Mouse (Mus musculus): Measurements from ENCODE around the gene Gpr15.

The Gpr15 gene

GRCm38 (mm10) chr16:58718666-58719120 lies at the start of gene Gpr15:
TSS of gene Gpr15 (minus strand) at chr16:58719070.
- no peak for DNase-seq (ENCODE audit: low read depth)

- no peak for DNase-seq (ENCODE audit: low read depth)
Observed at GRCm38 (mm10) chr16:58763076-58763475, 44.2 kb upstream of the Gpr15 start, which contains the start of gene Olfr172. TSS of gene Olfr172 (minus strand) at chr16:58763176.

GRCm38 (mm10) chr16:58756191-58756590 lies 37.3 kb upstream of the Gpr15 start:
- DNase-seq (ENCODE audit: low read depth) = no peak

GRCm38 (mm10) chr16:58751314-58751713 lies 32.4 kb upstream of the Gpr15 start:
- no peak for DNase-seq (ENCODE audit: low read depth)

- no peak for DNase-seq (ENCODE audit: low read depth)
Observed at GRCm38 (mm10) chr16:58746715-58747114, 27.8 kb upstream of the Gpr15 start.

DNA sequence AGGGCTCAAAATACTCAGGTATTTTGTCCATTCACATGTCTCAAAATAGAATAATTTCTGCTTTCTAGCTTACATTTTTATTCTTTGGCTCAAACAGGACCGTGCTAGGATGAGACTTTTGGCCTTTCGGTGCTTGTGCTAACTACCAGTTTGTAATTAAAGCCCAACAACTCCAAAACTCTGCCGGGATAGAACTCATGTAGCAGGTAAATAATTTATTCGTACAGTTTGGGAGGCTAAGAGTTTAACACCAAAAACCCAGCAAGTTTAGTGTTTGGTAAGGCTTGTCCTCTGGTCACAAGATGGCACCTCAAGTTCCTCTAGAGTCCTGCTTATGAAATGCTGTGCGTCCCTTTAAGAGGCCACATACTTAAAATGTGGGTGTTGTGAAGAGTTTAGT lies 21.9 kb upstream of the Gpr15 start:
- no peak for DNase-seq (ENCODE audit: low read depth)

DNA sequence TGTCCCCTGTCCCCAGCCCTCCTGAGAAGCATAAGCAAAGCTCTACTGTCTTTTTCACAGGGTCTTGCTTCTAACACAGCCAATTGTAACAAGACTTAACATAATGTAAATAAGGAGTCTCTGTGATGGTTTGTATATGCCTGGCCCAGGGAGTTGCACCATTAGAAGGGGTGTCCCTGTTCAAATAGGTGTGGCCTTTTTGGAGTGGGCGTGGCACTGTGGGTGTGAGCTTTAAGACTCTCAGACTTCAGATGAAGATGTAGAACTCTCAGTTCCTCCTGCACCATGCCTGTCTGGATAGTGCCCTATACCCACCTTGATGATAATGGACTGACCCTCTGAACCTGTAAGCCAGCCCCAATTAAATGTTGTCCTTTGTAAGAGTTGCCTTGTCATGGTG lies 19.9 kb upstream of the Gpr15 start:
- DNase-seq (ENCODE audit: low read depth) = no peak

GRCm38 (mm10) chr16:58738205-58738604 lies 19.3 kb upstream of the Gpr15 start:
- DNase-seq (ENCODE audit: low read depth) = no peak

DNA sequence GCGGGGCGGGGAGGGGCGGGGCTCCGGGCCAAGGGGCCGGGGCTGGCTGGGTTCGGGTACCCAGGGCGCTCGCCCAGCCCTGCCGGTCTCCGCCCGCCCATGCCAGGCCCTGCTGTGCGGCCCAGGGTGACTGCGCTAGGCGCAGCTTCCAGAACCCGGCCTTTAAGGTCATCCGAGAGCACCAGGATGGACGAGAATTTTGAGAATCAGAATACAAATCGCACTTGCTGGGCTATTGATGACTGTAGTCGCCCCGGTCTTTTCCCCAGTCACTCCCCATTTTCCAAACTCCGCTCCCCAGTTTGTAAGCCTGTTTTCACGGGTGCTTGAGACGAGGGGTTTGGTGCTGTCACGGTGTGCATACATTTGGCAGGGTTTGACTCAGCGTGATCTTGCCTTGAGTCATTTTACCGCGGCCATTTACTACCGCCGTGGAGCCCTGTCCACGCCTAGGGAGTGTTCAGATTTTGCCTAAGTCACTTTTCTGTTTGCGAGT lies 9.4 kb upstream of the Gpr15 start:
- DNase-seq (ENCODE audit: low read depth) = no peak

DNA sequence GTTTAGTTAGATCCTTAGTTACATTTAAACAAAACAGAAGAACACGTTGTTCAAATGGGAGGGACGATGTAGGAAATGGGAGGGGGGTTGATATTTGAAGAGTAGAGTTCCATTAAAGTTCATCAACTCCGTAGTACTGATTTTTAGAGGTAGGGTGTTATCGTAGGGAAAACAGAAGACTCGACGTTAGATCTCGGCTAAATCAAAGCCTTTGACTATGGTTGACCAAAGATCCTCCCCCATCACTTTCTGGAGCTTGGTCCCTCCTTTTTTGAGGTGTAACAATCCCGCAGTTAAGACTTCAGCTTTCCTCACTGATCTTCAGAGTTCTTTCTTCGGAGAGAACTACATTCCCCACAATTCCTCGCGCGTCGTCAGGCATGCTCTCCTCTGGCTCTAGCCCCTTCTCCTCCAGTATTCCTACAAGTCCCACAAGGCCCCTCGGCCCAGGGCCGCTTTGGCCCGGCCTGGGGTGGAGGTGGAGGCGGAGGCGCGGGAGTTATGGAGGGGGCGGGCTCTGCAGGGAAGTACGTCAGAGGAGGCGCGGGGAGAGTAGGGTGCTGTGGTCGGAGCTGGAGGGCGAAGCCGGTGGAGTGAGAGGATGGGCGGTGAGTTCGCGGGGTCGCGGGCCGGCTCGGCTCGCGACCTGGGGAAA lies 8.7 kb upstream of the Gpr15 start, which contains the start of gene Cldnd1:
TSS of gene Cldnd1 (plus strand) at position 434 of the 655 bp plus-strand sequence.
- peak; percentile 94 for DNase-seq (ENCODE audit: low read depth)

- DNase-seq (ENCODE audit: low read depth) = no peak
Observed at GRCm38 (mm10) chr16:58726680-58727476, 8.0 kb upstream of the Gpr15 start.

DNA sequence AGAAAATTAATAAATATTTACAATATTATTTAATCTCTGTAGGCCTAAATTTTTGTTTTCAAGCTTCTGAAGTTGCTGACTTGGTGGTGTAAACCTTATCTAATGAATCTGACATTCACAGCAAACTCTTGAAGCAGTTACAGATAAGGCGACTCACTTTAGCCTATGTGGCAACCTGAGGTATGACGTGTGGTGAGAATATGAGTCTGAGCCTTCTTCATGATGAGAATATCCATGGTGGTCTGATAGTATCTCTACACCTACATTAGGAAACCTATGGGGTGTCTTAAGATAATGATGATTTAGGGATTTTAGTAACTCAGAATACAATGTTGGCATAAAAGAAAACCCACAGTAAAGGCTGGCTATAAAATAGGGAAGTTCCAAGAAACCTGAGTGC lies 3.4 kb upstream of the Gpr15 start:
- no peak for DNase-seq (ENCODE audit: low read depth)

- no peak for DNase-seq (ENCODE audit: low read depth)
Observed at GRCm38 (mm10) chr16:58715018-58715417, 3.9 kb downstream of the Gpr15 start.

GRCm38 (mm10) chr16:58713128-58713527 lies 5.7 kb downstream of the Gpr15 start:
- no peak for DNase-seq (ENCODE audit: low read depth)

GRCm38 (mm10) chr16:58712221-58712620 lies 6.6 kb downstream of the Gpr15 start:
- no peak for DNase-seq (ENCODE audit: low read depth)

DNA sequence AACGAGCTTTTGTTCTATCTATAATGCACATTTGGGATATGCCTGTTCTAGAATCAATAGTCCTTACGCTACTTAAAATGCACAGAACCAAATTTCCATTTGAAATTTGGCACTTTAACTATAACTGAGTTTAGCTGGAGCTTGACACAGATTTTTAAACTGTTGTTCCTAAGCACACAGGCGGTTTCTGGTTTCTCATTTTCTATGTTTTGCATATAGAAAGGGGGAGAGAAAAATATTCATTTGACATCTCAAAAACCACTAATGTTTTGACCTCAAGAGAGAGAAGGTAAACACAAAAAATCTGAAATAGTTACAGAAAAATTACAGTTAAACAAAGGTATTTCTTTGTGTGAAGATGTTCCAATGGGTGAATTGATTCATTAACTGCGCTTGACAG lies 9.3 kb downstream of the Gpr15 start:
- DNase-seq (ENCODE audit: low read depth) = no peak

DNA sequence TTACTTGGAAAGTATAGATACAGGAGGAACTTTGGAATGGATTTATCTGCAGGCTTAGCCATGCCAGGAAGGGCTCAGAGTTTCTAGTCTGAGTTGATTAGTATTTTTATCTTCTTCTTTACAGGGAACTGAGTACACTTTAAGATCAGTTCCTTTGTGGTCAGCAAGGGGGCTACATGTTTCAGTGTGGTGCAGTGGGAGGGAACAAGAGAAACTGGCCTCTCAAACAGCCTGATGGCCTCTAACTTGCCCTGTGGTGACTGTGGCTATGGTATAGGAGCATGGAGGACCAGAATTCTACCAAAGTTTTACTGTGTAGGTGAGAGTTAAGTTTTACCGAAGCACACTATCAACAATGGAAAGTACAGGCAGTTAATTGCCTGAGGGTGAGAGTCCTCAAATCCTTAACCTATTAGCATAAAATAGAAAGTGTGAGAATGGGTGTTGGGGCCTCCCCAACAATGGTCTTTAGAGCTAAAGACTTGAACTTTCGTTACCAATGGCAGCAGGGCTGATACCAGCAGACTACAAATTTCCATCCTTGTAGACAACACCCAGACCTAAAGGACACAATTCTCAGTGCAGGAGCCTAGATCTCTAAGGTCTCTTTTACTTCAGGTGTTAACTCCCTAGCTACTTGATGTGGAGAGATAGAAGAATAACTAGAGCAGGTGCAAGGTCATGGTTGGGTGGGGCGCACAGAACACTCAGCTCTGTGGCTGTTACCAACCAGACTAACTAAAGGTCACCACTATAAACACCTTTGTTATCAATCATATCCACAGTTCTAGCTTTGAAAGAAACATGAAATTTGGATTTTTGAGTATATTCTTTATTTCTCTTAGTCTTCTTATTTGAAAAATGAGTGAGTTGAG lies 10.0 kb downstream of the Gpr15 start:
- DNase-seq (ENCODE audit: low read depth) = no peak

GRCm38 (mm10) chr16:58707276-58707905 lies 11.5 kb downstream of the Gpr15 start:
- DNase-seq (ENCODE audit: low read depth) = no peak

DNA sequence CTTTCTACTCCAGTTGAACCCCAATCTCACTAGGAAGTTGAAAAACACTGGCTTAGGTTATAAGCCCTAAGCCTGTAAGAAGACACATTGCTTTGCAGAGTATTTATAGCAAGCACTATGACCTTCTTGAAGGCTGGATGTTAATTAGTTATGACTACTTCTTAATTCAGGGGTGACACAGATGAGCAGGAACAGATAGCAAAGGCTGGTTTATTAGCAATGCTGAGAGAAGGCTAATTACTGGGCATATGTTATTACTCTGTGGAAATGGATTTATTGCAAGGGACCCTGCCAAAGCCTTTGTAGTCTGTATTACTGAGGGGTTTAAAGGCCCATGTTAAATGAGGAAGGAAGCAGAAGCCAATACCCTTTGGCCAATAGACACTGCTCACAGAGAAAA lies 13.9 kb downstream of the Gpr15 start:
- no peak for DNase-seq (ENCODE audit: low read depth)

- DNase-seq (ENCODE audit: low read depth) = no peak
Observed at GRCm38 (mm10) chr16:58703382-58704124, 15.3 kb downstream of the Gpr15 start.
